Mouse (Mus musculus) gastrocnemius, adult 2 months (tissue): ENCODE measurements at regions not wholly inside any gene's neighbourhood (a gene's known extent, or its start where the extent isn't known, plus 50 kb on each side); places are given as distances from the start of the nearest gene placed in this dataset.

ENCODE experiments used
- DNase-seq: peaks from one replicate; pipeline ENCODE4 v3.0.0; 2022
- H3K27ac ChIP-seq: fragments of 200-600 bp; 2 replicates; pipeline ENCODE4 v1.8.1; 2022; ENCODE audit warnings: mild to moderate bottlenecking
- H3K4me3 ChIP-seq: fragments of 200-600 bp; 2 replicates; pipeline ENCODE4 v1.8.1; 2022; ENCODE audit warnings: mild to moderate bottlenecking, moderate library complexity
- CTCF ChIP-seq: fragments of 200-600 bp; IDR thresholded peaks from 2 replicates; pipeline ENCODE4 v1.8.1; 2022; ENCODE audit warnings: antibody characterized with exemption, mild to moderate bottlenecking, moderate library complexity
- intact Hi-C: fragments of 180-260 bp; cut with DNase I; formaldehyde crosslinking; loops from one replicate; pipeline ENCODE4 v1.15.1; 2025

GRCm38 (mm10) chr1:52298336-52298735, 65.3 kb upstream of the Gls start:
- intact Hi-C loops: loop anchor here (10.0 kb wide), 1 partner anchor 446 kb away; no protein-coding TSS in a partner anchor
- Histone ChIP-seq H3K27ac (no peak overlapping the region), H3K4me3 (no peak overlapping the region)
- TF ChIP-seq CTCF: no peak
- no peak for DNase-seq

- H3K4me3 ChIP-seq: no peak overlapping the region
- no peak for DNase-seq
- intact Hi-C loops: loop anchor here (10.0 kb wide), 1 partner anchor 449 kb away; no protein-coding TSS in a partner anchor
- no peak overlapping the region for H3K27ac ChIP-seq
- TF ChIP-seq CTCF: no peak
These were observed 63.1 kb upstream of the Gls start for GRCm38 (mm10) chr1:52296178-52296577.

- no peak for TF ChIP-seq CTCF
- Histone ChIP-seq H3K27ac (no peak overlapping the region), H3K4me3 (no peak overlapping the region)
- no peak for DNase-seq
- intact Hi-C loops: loop anchor here (10.0 kb wide), 1 partner anchor 450 kb away; no protein-coding TSS in a partner anchor
These were observed 61.5 kb upstream of the Gls start for GRCm38 (mm10) chr1:52294521-52294920.

GRCm38 (mm10) chr1:52293393-52294099, 60.5 kb upstream of the Gls start:
- Histone ChIP-seq H3K27ac (no peak overlapping the region), H3K4me3 (no peak overlapping the region)
- TF ChIP-seq CTCF: no peak
- no peak for DNase-seq
- intact Hi-C loops: loop anchor here (10.0 kb wide), 1 partner anchor 451 kb away; no protein-coding TSS in a partner anchor
